Mouse (Mus musculus) CH12.LX (cell line): ENCODE data around the gene Gm20662.

Source experiments
- CHD2 ChIP-seq: IDR thresholded peaks from 2 replicates; pipeline ENCODE4 v1.6.1; 2011; ENCODE audit warnings: low read length, improper control_type of control experiment
- CTCF ChIP-seq, 2 experiments: IDR thresholded peaks in 1 of 2; conservative IDR thresholded peaks in 1 of 2; 2 replicates each; pipeline ENCODE4 v1.5.1; 2011 to 2012; ENCODE audit warnings: low read depth in 2 of 2, low read length in 2 of 2, improper control_type of control experiment in 1 of 2, inconsistent platforms in 1 of 2, mild to moderate bottlenecking in 1 of 2, moderate library complexity in 1 of 2
- EP300 ChIP-seq: IDR thresholded peaks from 2 replicates; pipeline ENCODE4 v1.6.1; 2011; ENCODE audit warnings: low read length, improper control_type of control experiment
- MAFK ChIP-seq: IDR thresholded peaks from 2 replicates; pipeline ENCODE4 v1.6.1; 2011; ENCODE audit warnings: low read length, improper control_type of control experiment; ENCODE audit not compliant: insufficient replicate concordance
- PAX5 ChIP-seq: IDR thresholded peaks from 2 replicates; pipeline ENCODE4 v1.6.1; 2012; ENCODE audit warnings: low read length, inconsistent platforms, mixed read lengths
- POLR2A ChIP-seq: IDR thresholded peaks from 2 replicates; pipeline ENCODE4 v1.6.1; 2011; ENCODE audit warnings: low read depth, mild to moderate bottlenecking, improper control_type of control experiment, low read length
- UBTF ChIP-seq: IDR thresholded peaks from 2 replicates; pipeline ENCODE4 v1.6.1; 2012; ENCODE audit warnings: low read depth, mild to moderate bottlenecking, inconsistent platforms, low read length, improper control_type of control experiment, moderate library complexity
- USF1 ChIP-seq: IDR thresholded peaks from 2 replicates; pipeline ENCODE4 v1.6.1; 2014; ENCODE audit warnings: low read depth, mild to moderate bottlenecking, inconsistent platforms, low read length, improper control_type of control experiment
- ZC3H11A ChIP-seq: IDR thresholded peaks from 2 replicates; pipeline ENCODE4 v1.6.1; 2012; ENCODE audit warnings: low read depth, mild to moderate bottlenecking, inconsistent platforms, low read length, improper control_type of control experiment

DNA sequence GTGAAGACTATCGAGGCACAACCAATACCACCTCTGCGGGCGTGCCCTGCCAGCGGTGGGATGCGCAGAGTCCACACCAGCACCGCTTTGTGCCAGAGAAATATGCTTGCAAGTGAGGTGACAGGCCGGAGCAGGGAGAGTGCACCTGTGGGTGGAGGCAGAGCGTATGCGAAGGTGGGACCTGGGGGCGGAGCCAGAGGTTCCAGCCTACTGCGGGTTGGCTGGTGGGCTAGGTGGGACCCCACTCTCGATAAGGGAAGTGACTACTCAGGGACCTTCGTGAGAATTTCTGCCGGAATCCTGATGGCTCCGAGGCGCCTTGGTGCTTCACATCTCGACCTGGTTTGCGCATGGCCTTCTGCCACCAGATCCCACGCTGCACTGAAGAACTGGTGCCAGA is 86.4 kb downstream of the Gm20662 start:
- no peak for TF ChIP-seq EP300
- TF ChIP-seq CHD2, result no peak
- TF ChIP-seq CTCF (conservative IDR thresholded peaks at IDR 0.05 in 1 of 2, IDR thresholded peaks at IDR 0.05 in 1 of 2; ENCODE audit: low read depth in 2 of 2, low read length in 2 of 2), result no peak
- no peak for TF ChIP-seq POLR2A
- TF ChIP-seq ZC3H11A, result no peak
- TF ChIP-seq USF1, result no peak
- no peak for TF ChIP-seq MAFK
- no peak for TF ChIP-seq PAX5
- no peak for TF ChIP-seq UBTF
